Mouse (Mus musculus) heart, embryonic 14.5 days (tissue): Measurements from ENCODE around the gene Ddx19a. TPM values are rescaled to one million over a fixed set of nuclear protein-coding genes. Genes with fewer than 3 reads are reported as not detected.
"Not testable (repeated sequence)": the region's sequence is repeated elsewhere in the genome, so short reads cannot be mapped to it uniquely, and the experiment has no call there.

Experiments used
- ATAC-seq: fragments of 200-750 bp; cut with Nextera tagmentation; 2 replicates; pipeline ENCODE4 v1.8.0; 2017; ENCODE audit warnings: low read depth, moderate TSS enrichment; ENCODE audit not compliant: insufficient number of reproducible peaks, insufficient read depth, low FRiP score
- H3K27ac ChIP-seq, 2 experiments: fragments of 200-500 bp in 1 of 2; fragments of 300-500 bp in 1 of 2; sonication (generic) in 1 of 2; replicated peaks in 1 of 2; 2 replicates each; pipeline ENCODE4 v1.5.1; 2012 to 2014; ENCODE audit warnings: low read depth in 2 of 2, low read length in 2 of 2, control low read depth in 1 of 2, mild to moderate bottlenecking in 1 of 2, mixed read lengths in 1 of 2; ENCODE audit not compliant: control insufficient read depth in 1 of 2, insufficient read depth in 1 of 2
- H3K27me3 ChIP-seq: fragments of 300-500 bp; sonication (generic); 2 replicates; pipeline ENCODE4 v1.6.1; 2014; ENCODE audit warnings: mild to moderate bottlenecking, low read length, control low read depth; ENCODE audit not compliant: control insufficient read depth, insufficient read depth
- H3K36me3 ChIP-seq: fragments of 300-500 bp; sonication (generic); 2 replicates; pipeline ENCODE4 v1.6.1; 2014; ENCODE audit warnings: mild to moderate bottlenecking, control low read depth, low read length, mixed read lengths; ENCODE audit not compliant: control insufficient read depth, insufficient read depth
- H3K4me1 ChIP-seq, 2 experiments: fragments of 200-500 bp in 1 of 2; fragments of 300-500 bp in 1 of 2; sonication (generic) in 1 of 2; 2 replicates each; pipeline ENCODE4 v1.6.1; 2012 to 2014; ENCODE audit warnings: low read length in 2 of 2, control low read depth in 1 of 2, mixed read lengths in 1 of 2; ENCODE audit not compliant: control insufficient read depth in 2 of 2, insufficient read depth in 2 of 2
- H3K4me2 ChIP-seq: fragments of 300-500 bp; sonication (generic); 2 replicates; pipeline ENCODE4 v1.6.1; 2014; ENCODE audit warnings: mild to moderate bottlenecking, low read length
- H3K4me3 ChIP-seq, 2 experiments: fragments of 200-500 bp in 1 of 2; fragments of 300-500 bp in 1 of 2; sonication (generic) in 1 of 2; 2 replicates each; pipeline ENCODE4 v1.5.1; 2012 to 2014; ENCODE audit warnings: low read length in 2 of 2, mild to moderate bottlenecking in 2 of 2, control low read depth in 1 of 2, low read depth in 1 of 2, moderate library complexity in 1 of 2; ENCODE audit not compliant: control insufficient read depth in 1 of 2, insufficient read depth in 1 of 2
- H3K9ac ChIP-seq: fragments of 300-500 bp; sonication (generic); 2 replicates; pipeline ENCODE4 v1.6.1; 2014; ENCODE audit warnings: mild to moderate bottlenecking, low read length
- H3K9me3 ChIP-seq: fragments of 300-500 bp; sonication (generic); 2 replicates; pipeline ENCODE4 v1.6.1; 2016; ENCODE audit warnings: low read length, control low read depth; ENCODE audit not compliant: control insufficient read depth
- WGBS: fragments of 180-500 bp; shearing (Covaris S2); extraction: QIAGEN DNeasy Blood & Tissue Kit; methylation state at CpG from one replicate; pipeline ENCODE4 v1.1.7; 2014; 5-methylcytosine and 5-hydroxymethylcytosine counted together
- polyA plus RNA-seq: library from polyadenylated mRNA; unstranded; fragments of >200 nt; fragmentation: Nextera tagmentation; extraction: Ambion mirVana; gene quantifications from 2 replicates; pipeline ENCODE4 v1.2.1, GENCODE M21; 2014

Ddx19a gene
- polyA plus RNA-seq, 1 experiment from 2014 or later: 13.8 TPM

GRCm38 (mm10) chr8:110990017-110990416 is 7.6 kb downstream of the Ddx19a start:
- no peaks in the 10 kb centered on the region for H3K4me1 ChIP-seq
- WGBS: 80% methylated on average over 9 of the region's 9 CpGs
- no peak for ATAC-seq
- H3K4me2 ChIP-seq: no peak overlapping the region
- peaks cover 87% of the 10 kb centered on the region for H3K36me3 ChIP-seq
- H3K4me3 ChIP-seq: no peak overlapping the region
- H3K9ac ChIP-seq: no peak overlapping the region
- H3K9me3 ChIP-seq: no peaks in the 10 kb centered on the region
- H3K27me3 ChIP-seq: no peaks in the 10 kb centered on the region
- H3K27ac ChIP-seq: no peak overlapping the region

GRCm38 (mm10) chr8:110987805-110988744 is 9.5 kb downstream of the Ddx19a start:
- Histone ChIP-seq H3K4me2 (no peak overlapping the region), H3K9me3 (no peaks in the 10 kb centered on the region), H3K4me1 (no peaks in the 10 kb centered on the region), H3K4me3 (no peak overlapping the region), H3K36me3 (peaks cover 95% of the 10 kb centered on the region), H3K27me3 (no peaks in the 10 kb centered on the region), H3K9ac (no peak overlapping the region), H3K27ac (no peak overlapping the region)
- WGBS: 79% methylated on average over 8 of the region's 8 CpGs
- ATAC-seq: no peak

GRCm38 (mm10) chr8:110981304-110981703 is 16.3 kb downstream of the Ddx19a start:
- Histone ChIP-seq H3K4me1 (no peaks in the 10 kb centered on the region), H3K4me2 (no peak overlapping the region), H3K9me3 (no peaks in the 10 kb centered on the region), H3K36me3 (peaks cover 78% of the 10 kb centered on the region), H3K4me3 (no peak overlapping the region), H3K27ac (no peak overlapping the region), H3K27me3 (no peaks in the 10 kb centered on the region), H3K9ac (no peak overlapping the region)
- 86% methylated on average over 2 of the region's 2 CpGs for WGBS
- no peak for ATAC-seq

GRCm38 (mm10) chr8:110977987-110978386 is 19.6 kb downstream of the Ddx19a start:
- not testable (repeated sequence) for ATAC-seq
- WGBS: 58% methylated on average over 2 of the region's 2 CpGs

GRCm38 (mm10) chr8:110976532-110976931 is 21.1 kb downstream of the Ddx19a start:
- not testable (repeated sequence) for H3K4me2 ChIP-seq, H3K9me3 ChIP-seq, H3K27me3 ChIP-seq, ATAC-seq, H3K4me3 ChIP-seq, H3K9ac ChIP-seq, H3K4me1 ChIP-seq, H3K27ac ChIP-seq
- peaks cover 71% of the 10 kb centered on the region for H3K36me3 ChIP-seq
- WGBS: 94% methylated on average over 8 of the region's 8 CpGs

More at GRCm38 (mm10) chr8:110977987-110978386, 19.6 kb downstream of the Ddx19a start:
- not testable (repeated sequence) for H3K4me3 ChIP-seq, H3K4me2 ChIP-seq, H3K27ac ChIP-seq, H3K27me3 ChIP-seq, H3K4me1 ChIP-seq, H3K9me3 ChIP-seq, H3K9ac ChIP-seq
- peaks cover 76% of the 10 kb centered on the region for H3K36me3 ChIP-seq

GRCm38 (mm10) chr8:110969910-110970770 is 27.5 kb downstream of the Ddx19a start:
- peaks cover 16 to 19% of the 10 kb centered on the region in 2 experiments for H3K4me1 ChIP-seq
- WGBS: 5% methylated on average over 45 of the region's 45 CpGs
- peaks cover 50% of the 10 kb centered on the region for H3K36me3 ChIP-seq
- H3K27me3 ChIP-seq: no peaks in the 10 kb centered on the region
- no peaks in the 10 kb centered on the region for H3K9me3 ChIP-seq
- peak; percentile 84 for ATAC-seq
- H3K4me3 ChIP-seq: peak overlapping the region; percentile 55 to 58
- H3K9ac ChIP-seq: peak overlapping the region; percentile 79
- H3K4me2 ChIP-seq: peak overlapping the region; percentile 92
- no peak overlapping the region; a peak in 1 of 4 replicates for H3K27ac ChIP-seq

GRCm38 (mm10) chr8:110967326-110967725 is 30.3 kb downstream of the Ddx19a start:
- no peak overlapping the region for H3K4me2 ChIP-seq
- no peak overlapping the region for H3K27ac ChIP-seq
- WGBS: 82% methylated on average over 9 of the region's 9 CpGs
- H3K36me3 ChIP-seq: peaks cover 46% of the 10 kb centered on the region
- peaks cover 20 to 28% of the 10 kb centered on the region in 2 experiments for H3K4me1 ChIP-seq
- H3K4me3 ChIP-seq: no peak overlapping the region
- no peak for ATAC-seq
- no peak overlapping the region for H3K9ac ChIP-seq
- H3K27me3 ChIP-seq: no peaks in the 10 kb centered on the region
- no peaks in the 10 kb centered on the region for H3K9me3 ChIP-seq
